Mouse (Mus musculus) hindbrain, embryonic 13.5 days (tissue): ENCODE data around the gene Ube4a. TPM values are rescaled to one million over a fixed set of nuclear protein-coding genes. Genes with fewer than 3 reads are reported as not detected.

Experiments used
- ATAC-seq: fragments of 200-750 bp; cut with Nextera tagmentation; 2 replicates; pipeline ENCODE4 v1.8.0; 2017; ENCODE audit warnings: moderate TSS enrichment; ENCODE audit not compliant: low FRiP score
- H3K27ac ChIP-seq: fragments of 300-500 bp; sonication (generic); 2 replicates; pipeline ENCODE4 v1.5.1; 2015; ENCODE audit warnings: inconsistent platforms, mild to moderate bottlenecking, moderate library complexity
- H3K27me3 ChIP-seq: fragments of 300-500 bp; sonication (generic); 2 replicates; pipeline ENCODE4 v1.6.1; 2015; ENCODE audit warnings: mild to moderate bottlenecking, inconsistent platforms
- H3K36me3 ChIP-seq: fragments of 300-500 bp; sonication (generic); 2 replicates; pipeline ENCODE4 v1.6.1; 2015; ENCODE audit warnings: mild to moderate bottlenecking, inconsistent platforms
- H3K4me1 ChIP-seq: fragments of 300-500 bp; sonication (generic); replicated peaks from 2 replicates; pipeline ENCODE4 v1.6.1; 2015; ENCODE audit warnings: inconsistent platforms
- H3K4me2 ChIP-seq: fragments of 300-500 bp; sonication (generic); 2 replicates; pipeline ENCODE4 v1.6.1; 2015; ENCODE audit warnings: inconsistent platforms, mild to moderate bottlenecking, moderate library complexity
- H3K4me3 ChIP-seq: fragments of 300-500 bp; sonication (generic); 2 replicates; pipeline ENCODE4 v1.5.1; 2015; ENCODE audit warnings: mild to moderate bottlenecking, inconsistent platforms
- H3K9ac ChIP-seq: fragments of 300-500 bp; sonication (generic); 2 replicates; pipeline ENCODE4 v1.6.1; 2015; ENCODE audit warnings: mild to moderate bottlenecking, inconsistent platforms
- H3K9me3 ChIP-seq: fragments of 300-500 bp; sonication (generic); 2 replicates; pipeline ENCODE4 v1.6.1; 2016; ENCODE audit warnings: inconsistent platforms
- whole genome bisulfite sequencing: fragments of 180-500 bp; shearing (Covaris S2); methylation state at CpG from one replicate; pipeline ENCODE4 v1.1.7; 2015; 5-methylcytosine and 5-hydroxymethylcytosine counted together
- polyA plus RNA-seq: library from polyadenylated mRNA; unstranded; fragments of >200 nt; fragmentation: Nextera tagmentation; extraction: Ambion mirVana; gene quantifications from 2 replicates; pipeline ENCODE4 v1.2.1, GENCODE M21; 2015

The Ube4a gene
- polyA plus RNA-seq, 1 experiment from 2014 or later = 35.6 TPM

DNA sequence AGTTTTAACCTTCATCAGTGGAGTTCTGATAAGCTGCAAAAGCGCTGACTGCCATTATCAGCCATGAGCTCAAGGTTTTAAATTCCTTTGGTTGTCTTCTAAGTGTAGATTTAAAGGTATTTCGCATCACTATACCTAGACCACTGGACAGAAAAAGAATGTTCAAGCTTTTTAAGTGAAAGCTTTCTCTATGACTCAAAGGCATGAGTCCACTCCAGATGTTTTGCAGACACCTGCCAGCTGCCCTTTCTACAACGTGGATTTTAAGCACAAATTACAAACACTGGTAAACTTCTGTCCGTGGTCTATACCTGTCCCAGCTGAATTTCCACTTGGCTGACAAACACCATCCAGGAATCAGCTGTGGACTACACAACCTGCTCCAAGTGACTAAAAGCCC, 29.6 kb upstream of the Ube4a start:
- ATAC-seq = no peak
- WGBS = 81% methylated on average over 4 of the region's 4 CpGs
- Histone ChIP-seq H3K4me3 (no peak overlapping the region), H3K27ac (no peak overlapping the region), H3K4me2 (no peak overlapping the region), H3K27me3 (no peaks in the 10 kb centered on the region), H3K9me3 (no peaks in the 10 kb centered on the region), H3K36me3 (no peaks in the 10 kb centered on the region), H3K4me1 (no peaks in the 10 kb centered on the region), H3K9ac (no peak overlapping the region)

GRCm38 (mm10) chr9:44993268-44993667, 27.9 kb upstream of the Ube4a start:
- H3K36me3 ChIP-seq = no peaks in the 10 kb centered on the region
- WGBS = 96% methylated on average over 2 of the region's 2 CpGs
- H3K4me1 ChIP-seq = no peaks in the 10 kb centered on the region
- no peak overlapping the region for H3K4me3 ChIP-seq
- 0 out of 2 replicates have a peak, but pooled peaks cover 5% of the 10 kb centered on the region for H3K27me3 ChIP-seq
- no peaks in the 10 kb centered on the region for H3K9me3 ChIP-seq
- no peak for ATAC-seq
- H3K9ac ChIP-seq = no peak overlapping the region
- no peak overlapping the region for H3K4me2 ChIP-seq
- H3K27ac ChIP-seq = no peak overlapping the region

GRCm38 (mm10) chr9:44992271-44992670, 26.9 kb upstream of the Ube4a start:
- Histone ChIP-seq H3K9me3 (no peaks in the 10 kb centered on the region), H3K27me3 (0 out of 2 replicates have a peak, but pooled peaks cover 5% of the 10 kb centered on the region), H3K27ac (no peak overlapping the region), H3K4me1 (no peaks in the 10 kb centered on the region), H3K4me2 (no peak overlapping the region), H3K9ac (no peak overlapping the region), H3K36me3 (no peaks in the 10 kb centered on the region), H3K4me3 (no peak overlapping the region)
- no peak for ATAC-seq

DNA sequence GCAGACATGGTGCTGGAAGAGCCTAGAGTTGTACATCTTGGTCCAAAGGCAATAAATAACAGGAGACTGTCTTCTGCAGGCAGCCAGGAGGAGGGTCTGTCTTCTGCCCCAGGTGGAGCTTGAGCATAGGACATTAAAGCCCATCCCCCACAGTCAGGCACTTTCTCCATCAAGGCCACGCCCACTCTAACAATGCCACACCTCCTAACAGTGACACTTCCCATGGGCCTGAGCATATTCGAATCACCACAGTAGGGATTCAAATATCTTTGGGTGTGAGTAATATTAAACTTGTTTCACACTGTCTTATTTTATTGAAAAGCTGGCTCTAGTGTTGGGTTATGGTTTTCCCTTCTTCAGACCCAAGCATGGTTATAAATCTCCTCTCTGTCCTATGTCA, 26.4 kb upstream of the Ube4a start:
- Histone ChIP-seq H3K9ac (no peak overlapping the region), H3K36me3 (no peaks in the 10 kb centered on the region), H3K4me1 (no peaks in the 10 kb centered on the region), H3K4me2 (no peak overlapping the region), H3K4me3 (no peak overlapping the region), H3K27me3 (0 out of 2 replicates have a peak, but pooled peaks cover 5% of the 10 kb centered on the region), H3K9me3 (no peaks in the 10 kb centered on the region), H3K27ac (no peak overlapping the region)
- no peak for ATAC-seq
- 87% methylated on average over 2 of the region's 2 CpGs for WGBS

- H3K36me3 ChIP-seq = no peaks in the 10 kb centered on the region
- H3K9me3 ChIP-seq = no peaks in the 10 kb centered on the region
- peaks cover 10% of the 10 kb centered on the region; the same call in 1 of the 2 replicates for H3K27me3 ChIP-seq
- ATAC-seq = no peak
- no peak overlapping the region for H3K4me3 ChIP-seq
- no peak overlapping the region for H3K4me2 ChIP-seq
- H3K27ac ChIP-seq = no peak overlapping the region
- WGBS = 77% methylated on average over 5 of the region's 5 CpGs
- H3K9ac ChIP-seq = no peak overlapping the region
- H3K4me1 ChIP-seq = no peaks in the 10 kb centered on the region
Measured at GRCm38 (mm10) chr9:44986976-44987375, 21.6 kb upstream of the Ube4a start.

DNA sequence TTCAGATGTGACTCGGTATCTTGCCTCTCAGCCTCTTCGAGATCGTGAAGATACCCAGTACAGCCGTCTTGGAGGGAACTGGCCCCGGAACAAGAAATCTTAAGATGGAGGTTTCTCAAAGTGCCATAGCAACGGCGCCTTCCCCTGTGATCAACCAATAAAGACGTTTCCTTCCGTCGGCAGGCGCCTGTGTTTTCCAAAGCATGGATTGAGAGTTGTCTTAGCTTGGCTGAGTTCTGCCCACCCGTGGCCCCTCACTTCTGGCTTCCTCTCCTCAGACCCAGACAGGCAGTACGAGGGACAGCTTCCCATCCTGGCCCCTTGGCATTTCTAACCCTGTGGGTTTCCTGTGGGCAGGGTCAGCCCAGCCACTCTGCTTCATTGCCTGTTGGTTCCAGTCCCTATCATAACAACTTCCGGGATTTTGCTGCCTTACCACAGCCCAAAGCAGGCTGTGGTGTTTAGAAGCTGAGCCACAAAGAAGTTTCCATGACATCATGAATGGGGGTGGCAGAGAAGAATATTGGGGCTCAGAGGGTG, 20.9 kb upstream of the Ube4a start:
- no peak for ATAC-seq
- 61% methylated on average over 14 of the region's 14 CpGs for WGBS
- Histone ChIP-seq H3K4me1 (no peaks in the 10 kb centered on the region), H3K4me3 (no peak overlapping the region), H3K27me3 (peaks cover 10% of the 10 kb centered on the region; the same call in 1 of the 2 replicates), H3K4me2 (no peak overlapping the region), H3K9ac (no peak overlapping the region), H3K27ac (no peak overlapping the region), H3K36me3 (no peaks in the 10 kb centered on the region), H3K9me3 (no peaks in the 10 kb centered on the region)

DNA sequence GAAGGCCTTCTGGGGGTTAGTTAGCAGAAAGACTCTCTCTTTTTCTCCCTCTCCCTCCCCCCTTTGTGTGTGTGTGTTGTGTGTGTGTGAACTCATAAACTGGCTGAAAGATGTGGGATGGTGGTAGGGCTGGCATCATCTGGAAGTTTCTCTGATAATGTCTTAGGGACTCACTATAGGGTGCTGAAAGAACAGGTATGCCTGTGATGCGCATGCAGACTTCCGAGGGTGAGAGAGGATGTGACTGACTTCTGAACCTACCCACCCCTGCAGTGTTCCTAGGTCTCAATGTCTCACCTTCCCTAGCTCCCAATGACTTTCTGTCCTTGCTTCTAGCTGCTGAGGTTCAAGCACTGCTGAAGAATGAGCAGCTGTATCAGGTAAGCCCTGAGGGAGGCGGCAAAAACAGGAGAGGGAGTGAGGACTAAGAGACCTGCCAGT, 20.3 kb upstream of the Ube4a start:
- H3K4me3 ChIP-seq = no peak overlapping the region
- no peaks in the 10 kb centered on the region for H3K9me3 ChIP-seq
- H3K27me3 ChIP-seq = peaks cover 10% of the 10 kb centered on the region; the same call in 1 of the 2 replicates
- H3K4me1 ChIP-seq = no peaks in the 10 kb centered on the region
- no peak overlapping the region for H3K4me2 ChIP-seq
- no peaks in the 10 kb centered on the region for H3K36me3 ChIP-seq
- H3K27ac ChIP-seq = no peak overlapping the region
- no peak for ATAC-seq
- WGBS = 75% methylated on average over 3 of the region's 3 CpGs
- H3K9ac ChIP-seq = no peak overlapping the region

DNA sequence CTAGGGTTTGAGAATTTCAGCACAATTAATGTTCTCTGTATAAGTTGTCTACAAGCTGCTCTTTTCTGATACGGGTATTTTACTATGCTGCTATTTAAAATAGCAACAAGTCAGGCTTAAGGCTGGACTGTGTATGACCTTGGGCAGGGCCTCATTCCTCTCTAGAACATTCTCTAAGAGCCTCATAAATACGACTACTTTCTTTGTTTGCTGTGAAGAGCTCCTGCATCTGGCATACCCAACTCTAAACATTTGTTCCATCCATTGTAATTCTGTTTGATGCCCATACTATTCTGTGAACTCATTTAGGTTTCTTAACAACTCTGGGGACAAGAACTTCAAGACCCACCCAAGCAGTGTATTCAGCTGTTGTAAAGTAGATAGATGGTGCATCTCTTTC, 17.6 kb upstream of the Ube4a start:
- Histone ChIP-seq H3K4me1 (no peaks in the 10 kb centered on the region), H3K4me2 (no peak overlapping the region), H3K27me3 (peaks cover 21% of the 10 kb centered on the region; the same call in 1 of the 2 replicates), H3K36me3 (no peaks in the 10 kb centered on the region), H3K4me3 (no peak overlapping the region), H3K9ac (no peak overlapping the region), H3K9me3 (no peaks in the 10 kb centered on the region), H3K27ac (no peak overlapping the region)
- no peak for ATAC-seq
- WGBS = 82% methylated on average over 2 of the region's 2 CpGs

DNA sequence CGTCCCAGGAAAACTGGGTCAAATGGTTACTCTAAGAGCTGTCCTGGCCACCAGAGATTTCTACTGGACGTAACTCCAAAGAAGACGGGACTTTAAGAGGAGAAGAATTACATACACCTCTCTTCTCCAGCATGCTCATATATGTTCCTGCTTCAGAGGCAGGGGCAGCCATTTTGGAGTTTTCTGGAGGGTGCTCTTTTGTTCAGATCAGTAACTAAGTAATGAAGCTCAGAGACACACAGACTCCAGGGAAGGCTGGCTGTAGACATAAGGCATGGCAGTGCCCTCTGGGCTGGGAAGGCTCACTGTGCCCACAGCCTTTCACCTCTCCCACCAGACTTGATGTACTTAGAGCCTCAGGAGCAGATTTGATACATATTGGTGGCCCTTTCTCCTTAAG, 17.1 kb upstream of the Ube4a start:
- H3K36me3 ChIP-seq = no peaks in the 10 kb centered on the region
- no peaks in the 10 kb centered on the region for H3K4me1 ChIP-seq
- no peak overlapping the region for H3K27ac ChIP-seq
- 90% methylated on average over 3 of the region's 3 CpGs for WGBS
- no peaks in the 10 kb centered on the region for H3K9me3 ChIP-seq
- H3K9ac ChIP-seq = no peak overlapping the region
- H3K4me3 ChIP-seq = no peak overlapping the region
- H3K4me2 ChIP-seq = no peak overlapping the region
- ATAC-seq = no peak
- H3K27me3 ChIP-seq = peaks cover 22% of the 10 kb centered on the region; the same call in 1 of the 2 replicates

- H3K9me3 ChIP-seq = no peaks in the 10 kb centered on the region
- H3K4me3 ChIP-seq = no peak overlapping the region
- H3K9ac ChIP-seq = no peak overlapping the region
- 85% methylated on average over 8 of the region's 8 CpGs for WGBS
- H3K4me1 ChIP-seq = no peaks in the 10 kb centered on the region
- H3K27me3 ChIP-seq = peaks cover 25% of the 10 kb centered on the region
- no peak overlapping the region for H3K4me2 ChIP-seq
- ATAC-seq = no peak
- no peak overlapping the region for H3K27ac ChIP-seq
- H3K36me3 ChIP-seq = no peaks in the 10 kb centered on the region
Measured at GRCm38 (mm10) chr9:44982081-44982480, 16.7 kb upstream of the Ube4a start.

DNA sequence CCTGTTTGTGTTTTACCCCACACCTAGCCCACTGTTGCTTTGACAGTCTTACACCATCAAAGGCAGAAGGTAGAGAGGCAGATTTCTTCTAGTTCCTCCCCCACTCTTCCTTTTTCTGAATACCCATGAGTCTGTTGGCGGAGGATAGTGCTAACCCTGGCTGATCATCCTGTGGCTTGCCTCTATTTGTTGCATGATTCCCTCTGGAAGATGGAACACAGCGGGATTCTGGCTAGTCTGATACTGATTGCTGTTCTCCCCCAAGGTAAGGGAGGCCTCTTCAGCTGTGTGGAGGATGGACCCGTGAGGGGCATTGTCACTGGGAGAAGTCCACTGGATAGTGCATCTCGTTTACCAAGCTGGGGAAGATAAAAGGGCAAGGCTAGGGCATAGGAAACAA, 16.3 kb upstream of the Ube4a start, which contains the start of gene Cd3d:
Gene Cd3d (plus strand): TSS at position 111 of the 400 bp plus-strand sequence.
- Histone ChIP-seq H3K9ac (no peak within 1 kb of the TSS), H3K4me2 (no peak within 1 kb of the TSS), H3K27ac (no peak within 1 kb of the TSS), H3K27me3 (peaks cover 25% of the 10 kb centered on the region), H3K9me3 (no peaks in the 10 kb centered on the region), H3K4me1 (no peaks in the 10 kb centered on the region), H3K36me3 (no peaks in the 10 kb centered on the region), H3K4me3 (no peak within 1 kb of the TSS)
- no peak for ATAC-seq
- 84% methylated on average over 4 of the region's 4 CpGs for WGBS

GRCm38 (mm10) chr9:44981104-44981503, 15.7 kb upstream of the Ube4a start:
- no peak for ATAC-seq
- WGBS = 93% methylated on average over 2 of the region's 2 CpGs
- Histone ChIP-seq H3K9ac (no peak overlapping the region), H3K4me1 (no peaks in the 10 kb centered on the region), H3K27me3 (peaks cover 30% of the 10 kb centered on the region), H3K4me3 (no peak overlapping the region), H3K9me3 (no peaks in the 10 kb centered on the region), H3K27ac (no peak overlapping the region), H3K4me2 (no peak overlapping the region), H3K36me3 (no peaks in the 10 kb centered on the region)

- WGBS = 72% methylated on average over 3 of the region's 3 CpGs
- no peak for ATAC-seq
- Histone ChIP-seq H3K27ac (no peak within 1 kb of the TSS), H3K4me3 (no peak within 1 kb of the TSS), H3K4me2 (no peak within 1 kb of the TSS), H3K4me1 (no peaks in the 10 kb centered on the region), H3K9me3 (no peaks in the 10 kb centered on the region), H3K27me3 (peaks cover 31% of the 10 kb centered on the region), H3K36me3 (no peaks in the 10 kb centered on the region), H3K9ac (no peak within 1 kb of the TSS)
Measured at GRCm38 (mm10) chr9:44980242-44980641, 14.8 kb upstream of the Ube4a start, which contains the start of gene Cd3g. Cd3g (minus strand) TSS chr9:44980431.
